Mouse (Mus musculus): ENCODE data around the gene Cox6b2.

- no peak for TF ChIP-seq CTCF (IDR thresholded peaks at IDR 0.05; ENCODE audit: borderline replicate concordance, insufficient read depth, low read depth, low read length)
- no peak for TF ChIP-seq POLR2A (IDR thresholded peaks at IDR 0.05; ENCODE audit: borderline replicate concordance, insufficient read depth, low read length)
Observed at GRCm38 (mm10) chr7:4749169-4749568, 3.7 kb downstream of the Cox6b2 start.

All from cerebellum, adult 2 months (tissue).